Mouse (Mus musculus) forebrain, embryonic 10.5 days (tissue): ENCODE results near the gene Map3k21. TPM values are rescaled to one million over a fixed set of nuclear protein-coding genes. Genes with fewer than 3 reads are reported as not detected.

Experiments
- DNase-seq: peaks from one replicate; pipeline ENCODE4 v3.0.0-alpha.2; 2017; ENCODE audit warnings: low spot score; ENCODE audit errors: extremely low spot score
- H3K27ac ChIP-seq: fragments of 300-500 bp; sonication (generic); 2 replicates; pipeline ENCODE4 v1.5.1; 2016; ENCODE audit warnings: mild to moderate bottlenecking
- H3K27me3 ChIP-seq: fragments of 300-500 bp; sonication (generic); 2 replicates; pipeline ENCODE4 v1.6.1; 2016; ENCODE audit warnings: mild to moderate bottlenecking; ENCODE audit not compliant: poor library complexity, severe bottlenecking
- H3K36me3 ChIP-seq: fragments of 300-500 bp; sonication (generic); replicated peaks from 2 replicates; pipeline ENCODE4 v1.6.1; 2016; ENCODE audit warnings: mild to moderate bottlenecking, moderate library complexity
- H3K4me1 ChIP-seq: fragments of 300-500 bp; sonication (generic); 2 replicates; pipeline ENCODE4 v1.6.1; 2016
- H3K4me3 ChIP-seq: fragments of 300-500 bp; sonication (generic); 2 replicates; pipeline ENCODE4 v1.5.1; 2016; ENCODE audit warnings: mild to moderate bottlenecking, moderate library complexity
- H3K9me3 ChIP-seq: fragments of 300-500 bp; sonication (generic); 2 replicates; pipeline ENCODE4 v1.6.1; 2016; ENCODE audit warnings: mild to moderate bottlenecking, moderate library complexity
- WGBS: fragments of 180-500 bp; shearing (Covaris S2); methylation state at CpG from one replicate; pipeline ENCODE4 v1.1.7; 2016; 5-methylcytosine and 5-hydroxymethylcytosine counted together
- polyA plus RNA-seq: library from polyadenylated mRNA; unstranded; fragments of >200 nt; fragmentation: Nextera tagmentation; extraction: Ambion mirVana; gene quantifications from 2 replicates; pipeline ENCODE4 v1.2.1, GENCODE M21; 2016

Gene Map3k21
- polyA plus RNA-seq, 1 experiment from 2014 or later, result not detected

- Histone ChIP-seq H3K4me1 (peaks cover 18% of the 10 kb centered on the region), H3K27ac (peak within 1 kb of the TSS; percentile 48; the same call in 1 of the 2 replicates), H3K4me3 (peak within 1 kb of the TSS; percentile 54), H3K27me3 (peaks cover 48% of the 10 kb centered on the region), H3K9me3 (no peaks in the 10 kb centered on the region), H3K36me3 (no peaks in the 10 kb centered on the region)
- WGBS, result 5% methylated on average over 44 of the region's 44 CpGs
- DNase-seq, result no peak
Observed at GRCm38 (mm10) chr8:125897868-125898788, 12.1 kb upstream of the Map3k21 start, which contains the start of gene Pcnx2. Gene Pcnx2, minus strand, starts transcription at chr8:125898317.

GRCm38 (mm10) chr8:125898899-125899298 lies 11.4 kb upstream of the Map3k21 start:
- WGBS, result 0% methylated on average over 6 of the region's 6 CpGs
- DNase-seq, result peak; percentile 54
- no peak overlapping the region for H3K27ac ChIP-seq
- no peak overlapping the region for H3K4me3 ChIP-seq
- no peaks in the 10 kb centered on the region for H3K9me3 ChIP-seq
- peaks cover 18% of the 10 kb centered on the region for H3K4me1 ChIP-seq
- H3K27me3 ChIP-seq, result peaks cover 50% of the 10 kb centered on the region
- no peaks in the 10 kb centered on the region for H3K36me3 ChIP-seq

DNA sequence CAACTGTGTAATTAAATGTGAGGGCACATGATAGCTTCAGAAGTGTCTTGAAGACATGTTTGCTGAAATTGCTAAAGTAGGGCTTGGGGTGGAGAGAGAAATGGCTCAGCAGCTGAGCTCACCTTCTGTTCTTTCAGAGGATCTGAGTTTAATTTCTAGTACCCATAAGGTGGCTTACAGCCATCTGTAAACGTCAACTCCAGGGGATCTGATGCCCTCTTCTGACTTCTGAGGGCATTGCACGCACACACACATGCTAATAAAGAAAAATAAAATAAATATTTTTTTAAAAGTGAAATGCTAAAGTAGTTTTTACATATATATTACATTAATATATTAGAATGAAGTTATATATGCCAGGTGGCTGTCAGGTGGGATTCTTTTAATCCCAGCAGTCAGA lies 9.1 kb upstream of the Map3k21 start:
- H3K4me1 ChIP-seq, result peaks cover 18% of the 10 kb centered on the region
- WGBS, result 28% methylated on average over 2 of the region's 2 CpGs

DNA sequence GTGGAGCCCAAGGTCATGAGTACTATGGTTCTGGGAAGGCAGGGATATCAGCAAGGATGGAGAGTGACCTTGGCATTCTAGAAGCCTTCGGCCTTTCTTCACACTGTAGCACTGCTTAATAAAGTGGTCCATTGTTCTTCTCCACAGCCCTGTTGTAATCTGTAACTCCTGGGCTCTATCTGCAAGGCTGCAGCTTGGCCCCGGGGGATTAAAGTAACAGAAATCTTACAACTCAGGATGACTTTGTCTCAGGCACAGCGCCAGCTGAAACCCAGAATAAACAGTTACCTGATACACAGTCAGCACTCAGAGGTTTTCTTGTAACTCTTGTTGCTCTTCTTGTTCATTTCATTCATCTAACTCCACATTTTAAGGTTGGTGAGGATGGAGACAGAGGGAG lies 7.7 kb upstream of the Map3k21 start:
- 56% methylated on average over 3 of the region's 3 CpGs for WGBS
- Histone ChIP-seq H3K4me3 (no peak overlapping the region), H3K27ac (no peak overlapping the region), H3K27me3 (peaks cover 52% of the 10 kb centered on the region), H3K4me1 (peaks cover 17% of the 10 kb centered on the region), H3K36me3 (no peaks in the 10 kb centered on the region), H3K9me3 (no peaks in the 10 kb centered on the region)
- no peak for DNase-seq

More for the DNA sequence above, 9.1 kb upstream of the Map3k21 start:
- H3K9me3 ChIP-seq, result no peaks in the 10 kb centered on the region
- DNase-seq, result no peak
- peaks cover 56% of the 10 kb centered on the region for H3K27me3 ChIP-seq
- no peaks in the 10 kb centered on the region for H3K36me3 ChIP-seq
- no peak overlapping the region for H3K27ac ChIP-seq
- no peak overlapping the region for H3K4me3 ChIP-seq

- no peaks in the 10 kb centered on the region for H3K9me3 ChIP-seq
- peaks cover 14% of the 10 kb centered on the region for H3K4me1 ChIP-seq
- no peak for DNase-seq
- H3K36me3 ChIP-seq, result no peaks in the 10 kb centered on the region
- H3K27me3 ChIP-seq, result peaks cover 65% of the 10 kb centered on the region
- H3K27ac ChIP-seq, result no peak overlapping the region
- WGBS, result 76% methylated on average over 2 of the region's 2 CpGs
- H3K4me3 ChIP-seq, result no peak overlapping the region
Observed at GRCm38 (mm10) chr8:125905341-125905740, 4.9 kb upstream of the Map3k21 start.

DNA sequence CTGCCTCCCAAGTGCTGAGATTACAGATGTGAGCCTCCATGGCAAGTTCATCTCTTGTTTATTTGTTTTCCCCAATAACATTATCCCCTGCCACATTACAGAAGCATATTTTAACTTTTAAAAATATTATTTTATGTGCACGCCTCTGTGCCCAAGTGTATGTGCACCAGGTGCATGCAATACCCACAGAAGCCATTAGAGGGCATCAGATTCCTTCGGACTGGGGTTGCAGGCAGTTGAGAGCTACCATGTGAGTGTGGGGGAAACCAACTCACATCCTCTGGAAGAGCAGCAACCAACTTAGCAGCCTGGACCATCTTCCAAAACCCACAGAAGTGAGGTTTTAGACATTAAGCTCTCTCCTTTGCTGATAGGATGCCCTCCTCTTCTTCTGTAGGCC lies 2.9 kb upstream of the Map3k21 start:
- H3K4me1 ChIP-seq, result peaks cover 25% of the 10 kb centered on the region

GRCm38 (mm10) chr8:125909661-125910364 lies 437 bp upstream of the Map3k21 start:
- Histone ChIP-seq H3K36me3 (no peaks in the 10 kb centered on the region), H3K27ac (no peak overlapping the region), H3K27me3 (peaks cover 92% of the 10 kb centered on the region), H3K4me1 (peaks cover 22% of the 10 kb centered on the region), H3K9me3 (no peaks in the 10 kb centered on the region), H3K4me3 (peak overlapping the region; percentile 63)
- WGBS, result 4% methylated on average over 30 of the region's 30 CpGs
- DNase-seq, result no peak

More for the DNA sequence above, 2.9 kb upstream of the Map3k21 start:
- H3K36me3 ChIP-seq, result no peaks in the 10 kb centered on the region
- no peaks in the 10 kb centered on the region for H3K9me3 ChIP-seq
- no peak overlapping the region for H3K27ac ChIP-seq
- DNase-seq, result no peak
- 74% methylated on average over 2 of the region's 2 CpGs for WGBS
- no peak overlapping the region for H3K4me3 ChIP-seq
- peaks cover 85% of the 10 kb centered on the region for H3K27me3 ChIP-seq

DNA sequence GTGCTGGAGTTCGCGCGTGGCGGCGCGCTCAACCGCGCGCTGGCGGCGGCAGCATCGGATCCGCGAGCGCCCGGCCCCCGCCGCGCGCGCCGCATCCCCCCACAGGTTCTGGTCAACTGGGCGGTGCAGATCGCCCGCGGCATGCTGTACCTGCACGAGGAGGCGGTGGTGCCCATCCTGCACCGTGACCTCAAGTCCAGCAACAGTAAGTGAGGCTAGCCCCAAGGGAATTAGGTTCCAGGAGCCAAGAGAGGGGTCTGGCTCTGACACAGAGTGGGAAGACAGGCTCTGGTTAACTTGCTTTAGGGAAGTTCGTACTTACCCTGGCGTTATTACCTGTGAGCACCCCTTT lies 955 bp downstream of the Map3k21 start:
- peaks cover 22% of the 10 kb centered on the region for H3K4me1 ChIP-seq
- no peak overlapping the region; the same call in 1 of the 2 replicates for H3K27ac ChIP-seq
- H3K4me3 ChIP-seq, result peak overlapping the region; percentile 63
- peaks cover 90% of the 10 kb centered on the region for H3K27me3 ChIP-seq
- H3K9me3 ChIP-seq, result no peaks in the 10 kb centered on the region
- no peak for DNase-seq
- WGBS, result 3% methylated on average over 31 of the region's 31 CpGs
- no peaks in the 10 kb centered on the region for H3K36me3 ChIP-seq

DNA sequence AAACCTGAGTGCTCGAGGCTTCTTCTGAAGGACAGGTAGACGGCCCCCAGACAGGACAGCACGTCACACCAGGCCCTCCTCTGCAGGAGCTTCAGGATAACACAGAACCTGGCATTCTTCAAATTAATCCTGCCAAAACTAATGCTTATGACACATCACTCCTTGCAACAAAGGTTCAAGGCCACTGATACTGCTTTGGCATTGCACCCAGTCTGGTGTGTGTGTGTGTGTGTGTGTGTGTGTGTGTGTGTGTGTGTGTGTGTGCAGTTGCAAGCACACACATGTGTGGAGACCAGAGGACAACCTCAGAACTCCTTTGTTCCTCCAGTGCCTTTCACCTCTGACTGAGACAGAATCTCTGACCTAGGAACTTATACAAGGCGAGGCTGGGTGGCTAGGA lies 3.0 kb downstream of the Map3k21 start:
- H3K4me3 ChIP-seq, result no peak overlapping the region
- no peak for DNase-seq
- H3K36me3 ChIP-seq, result no peaks in the 10 kb centered on the region
- H3K27me3 ChIP-seq, result peaks cover 78% of the 10 kb centered on the region
- H3K27ac ChIP-seq, result no peak overlapping the region
- WGBS, result 85% methylated on average over 4 of the region's 4 CpGs
- H3K9me3 ChIP-seq, result no peaks in the 10 kb centered on the region
- H3K4me1 ChIP-seq, result peaks cover 22% of the 10 kb centered on the region

- no peaks in the 10 kb centered on the region for H3K36me3 ChIP-seq
Observed at GRCm38 (mm10) chr8:125914386-125914785, 4.1 kb downstream of the Map3k21 start.

GRCm38 (mm10) chr8:125917013-125917412 lies 6.8 kb downstream of the Map3k21 start:
- Histone ChIP-seq H3K4me1 (peaks cover 24% of the 10 kb centered on the region), H3K4me3 (no peak overlapping the region), H3K36me3 (no peaks in the 10 kb centered on the region), H3K27me3 (peaks cover 40% of the 10 kb centered on the region), H3K9me3 (no peaks in the 10 kb centered on the region), H3K27ac (no peak overlapping the region)
- DNase-seq, result no peak
- WGBS, result 85% methylated on average over 10 of the region's 10 CpGs

More at GRCm38 (mm10) chr8:125914386-125914785, 4.1 kb downstream of the Map3k21 start:
- no peak overlapping the region for H3K4me3 ChIP-seq
- H3K27me3 ChIP-seq, result peaks cover 66% of the 10 kb centered on the region
- H3K27ac ChIP-seq, result no peak overlapping the region
- WGBS, result 90% methylated on average over 9 of the region's 9 CpGs
- DNase-seq, result no peak
- H3K4me1 ChIP-seq, result peaks cover 30% of the 10 kb centered on the region
- H3K9me3 ChIP-seq, result no peaks in the 10 kb centered on the region

- Histone ChIP-seq H3K9me3 (no peaks in the 10 kb centered on the region), H3K4me3 (no peak overlapping the region), H3K36me3 (no peaks in the 10 kb centered on the region), H3K27me3 (peaks cover 22% of the 10 kb centered on the region), H3K4me1 (peaks cover 24% of the 10 kb centered on the region), H3K27ac (no peak overlapping the region)
- 84% methylated on average over 2 of the region's 2 CpGs for WGBS
- no peak for DNase-seq
Observed at GRCm38 (mm10) chr8:125918719-125919118, 8.5 kb downstream of the Map3k21 start.

DNA sequence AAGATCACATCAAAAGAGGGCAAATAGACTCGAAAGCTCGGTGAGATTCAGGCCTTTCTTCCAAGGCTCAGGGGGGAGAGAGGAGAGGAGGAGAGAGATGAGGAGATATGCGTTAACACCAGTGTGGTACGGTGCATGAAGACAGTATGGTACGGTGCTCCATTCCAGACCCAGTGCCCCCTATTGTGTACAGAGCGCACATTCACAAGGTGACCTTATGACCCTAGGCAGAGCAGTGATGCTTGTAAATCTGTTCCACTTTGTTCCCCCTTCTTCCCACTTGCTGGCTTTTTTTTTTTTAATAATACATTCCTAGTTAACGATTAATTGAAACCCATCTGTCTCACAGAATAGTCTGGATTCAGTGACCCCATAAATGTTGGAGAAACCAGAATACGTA lies 9.3 kb downstream of the Map3k21 start:
- no peak for DNase-seq
- H3K36me3 ChIP-seq, result no peaks in the 10 kb centered on the region
- no peak overlapping the region for H3K27ac ChIP-seq
- peaks cover 14% of the 10 kb centered on the region; the same call in 1 of the 2 replicates for H3K27me3 ChIP-seq
- H3K4me3 ChIP-seq, result no peak overlapping the region
- peaks cover 24% of the 10 kb centered on the region for H3K4me1 ChIP-seq
- 51% methylated on average over 8 of the region's 8 CpGs for WGBS
- no peaks in the 10 kb centered on the region for H3K9me3 ChIP-seq
